Mouse (Mus musculus) forebrain, postnatal 0 days (tissue): ENCODE measurements around the gene Ankrd12. TPM values are rescaled to one million over a fixed set of nuclear protein-coding genes. Genes with fewer than 3 reads are reported as not detected.

Experiments
- ATAC-seq: fragments of 200-750 bp; cut with Nextera tagmentation; 2 replicates; pipeline ENCODE4 v1.8.0; 2017; ENCODE audit warnings: mild to moderate bottlenecking, moderate library complexity
- DNase-seq: peaks from one replicate; pipeline ENCODE4 v3.0.0-alpha.2; 2015
- H3K27ac ChIP-seq: fragments of 300-500 bp; sonication (generic); 2 replicates; pipeline ENCODE4 v1.5.1; 2014; ENCODE audit warnings: low read depth, mild to moderate bottlenecking, antibody characterized with exemption, low read length, moderate library complexity, mixed read lengths
- H3K27me3 ChIP-seq: fragments of 300-500 bp; sonication (generic); 2 replicates; pipeline ENCODE4 v1.6.1; 2014; ENCODE audit warnings: mild to moderate bottlenecking, low read length, mixed read lengths; ENCODE audit not compliant: insufficient read depth
- H3K36me3 ChIP-seq: fragments of 300-500 bp; sonication (generic); 2 replicates; pipeline ENCODE4 v1.6.1; 2014; ENCODE audit warnings: mild to moderate bottlenecking, moderate library complexity; ENCODE audit not compliant: insufficient read depth
- H3K4me1 ChIP-seq: fragments of 300-500 bp; sonication (generic); 2 replicates; pipeline ENCODE4 v1.6.1; 2014; ENCODE audit warnings: antibody characterized with exemption; ENCODE audit not compliant: insufficient read depth
- H3K4me2 ChIP-seq: fragments of 300-500 bp; sonication (generic); 2 replicates; pipeline ENCODE4 v1.6.1; 2014; ENCODE audit warnings: low read depth, mild to moderate bottlenecking, moderate library complexity
- H3K4me3 ChIP-seq: fragments of 300-500 bp; sonication (generic); 2 replicates; pipeline ENCODE4 v1.5.1; 2014; ENCODE audit warnings: low read depth, low read length, mixed read lengths
- H3K9ac ChIP-seq: fragments of 300-500 bp; sonication (generic); 2 replicates; pipeline ENCODE4 v1.6.1; 2014; ENCODE audit warnings: mild to moderate bottlenecking
- H3K9me3 ChIP-seq: fragments of 300-500 bp; sonication (generic); 2 replicates; pipeline ENCODE4 v1.6.1; 2016; ENCODE audit warnings: low read length
- CTCF ChIP-seq: sonication (generic); IDR thresholded peaks from 2 replicates; pipeline ENCODE4 v1.5.1; 2016; ENCODE audit warnings: antibody characterized with exemption, control low read depth, low read depth
- WGBS: fragments of 180-500 bp; shearing (Covaris S2); extraction: QIAGEN DNeasy Blood & Tissue Kit; methylation state at CpG from one replicate; pipeline ENCODE4 v1.1.7; 2014; 5-methylcytosine and 5-hydroxymethylcytosine counted together
- polyA plus RNA-seq: library from polyadenylated mRNA; unstranded; fragments of >200 nt; fragmentation: Nextera tagmentation; extraction: Ambion mirVana; gene quantifications from 2 replicates; pipeline ENCODE4 v1.2.1, GENCODE M21; 2015
- total RNA-seq: library from RNA; depleted of rRNA; stranded (reverse); fragments of >200 nt; gene quantifications from 2 replicates; pipeline ENCODE4 v1.2.3, GENCODE M21; 2014

Gene Ankrd12
- total and polyA plus RNA-seq, 2 experiments from 2014 or later: 74.7 to 207 TPM

GRCm38 (mm10) chr17:66101380-66102330 lies 24.8 kb upstream of the Ankrd12 start, which contains the start of gene Ndufv2:
Ndufv2 (minus strand) TSS chr17:66101559.
- DNase-seq (peak; percentile 99), ATAC-seq (peak; percentile 98)
- Histone ChIP-seq H3K4me1 (peaks cover 4% of the 10 kb centered on the region; the same call in 1 of the 2 replicates), H3K9me3 (no peaks in the 10 kb centered on the region), H3K27me3 (no peaks in the 10 kb centered on the region), H3K9ac (peak within 1 kb of the TSS; percentile 97), H3K36me3 (no peaks in the 10 kb centered on the region), H3K27ac (peak within 1 kb of the TSS; percentile 92), H3K4me3 (peak within 1 kb of the TSS; percentile 79), H3K4me2 (peak within 1 kb of the TSS; percentile 91)
- TF ChIP-seq CTCF: peak; percentile 91
- 4% methylated on average over 67 of the region's 67 CpGs for WGBS

- Histone ChIP-seq H3K27me3 (no peaks in the 10 kb centered on the region), H3K9ac (peak overlapping the region; percentile 97), H3K4me1 (peaks cover 4% of the 10 kb centered on the region; the same call in 1 of the 2 replicates), H3K4me2 (peak overlapping the region; percentile 91), H3K4me3 (peak overlapping the region; percentile 79), H3K9me3 (no peaks in the 10 kb centered on the region), H3K36me3 (no peaks in the 10 kb centered on the region), H3K27ac (peak overlapping the region; percentile 92)
- ATAC-seq (peak; percentile 38), DNase-seq (no peak)
- no peak for TF ChIP-seq CTCF
- WGBS: 2% methylated on average over 40 of the region's 41 CpGs
These were observed 23.9 kb upstream of the Ankrd12 start for GRCm38 (mm10) chr17:66100566-66101379.

GRCm38 (mm10) chr17:66092664-66093063 lies 15.8 kb upstream of the Ankrd12 start:
- no peak overlapping the region for H3K4me3 ChIP-seq
- no peak overlapping the region for H3K4me2 ChIP-seq
- H3K27ac ChIP-seq: no peak overlapping the region
- no peak for DNase-seq
- H3K27me3 ChIP-seq: no peaks in the 10 kb centered on the region
- WGBS: 83% methylated on average over 3 of the region's 3 CpGs
- H3K36me3 ChIP-seq: 0 out of 2 replicates have a peak, but pooled peaks cover 7% of the 10 kb centered on the region
- no peaks in the 10 kb centered on the region for H3K9me3 ChIP-seq
- no peak for ATAC-seq
- H3K4me1 ChIP-seq: no peaks in the 10 kb centered on the region
- no peak overlapping the region for H3K9ac ChIP-seq
- TF ChIP-seq CTCF: no peak

- ATAC-seq: no peak
- H3K36me3 ChIP-seq: peaks cover 10% of the 10 kb centered on the region; the same call in 1 of the 2 replicates
- 97% methylated on average over 2 of the region's 2 CpGs for WGBS
- H3K4me1 ChIP-seq: no peaks in the 10 kb centered on the region
- H3K4me3 ChIP-seq: no peak overlapping the region
- H3K27me3 ChIP-seq: no peaks in the 10 kb centered on the region
- DNase-seq: no peak
- TF ChIP-seq CTCF: no peak
- no peak overlapping the region for H3K27ac ChIP-seq
- H3K9me3 ChIP-seq: no peaks in the 10 kb centered on the region
- no peak overlapping the region for H3K4me2 ChIP-seq
- H3K9ac ChIP-seq: no peak overlapping the region
These were observed 15.2 kb upstream of the Ankrd12 start for GRCm38 (mm10) chr17:66092065-66092464.

- peaks cover 16% of the 10 kb centered on the region; the same call in 1 of the 2 replicates for H3K36me3 ChIP-seq
- no peak overlapping the region for H3K4me2 ChIP-seq
- no peaks in the 10 kb centered on the region for H3K4me1 ChIP-seq
- H3K9me3 ChIP-seq: no peaks in the 10 kb centered on the region
- no peak for TF ChIP-seq CTCF
- no peak overlapping the region for H3K27ac ChIP-seq
- ATAC-seq: no peak
- no peak overlapping the region for H3K9ac ChIP-seq
- no peak overlapping the region for H3K4me3 ChIP-seq
- 84% methylated on average over 2 of the region's 2 CpGs for WGBS
- no peak for DNase-seq
- no peaks in the 10 kb centered on the region for H3K27me3 ChIP-seq
These were observed 14.5 kb upstream of the Ankrd12 start for GRCm38 (mm10) chr17:66091392-66091791.

- Histone ChIP-seq H3K36me3 (peaks cover 22% of the 10 kb centered on the region), H3K9me3 (no peaks in the 10 kb centered on the region), H3K4me3 (no peak overlapping the region), H3K9ac (no peak overlapping the region), H3K27ac (no peak overlapping the region), H3K4me1 (no peaks in the 10 kb centered on the region), H3K4me2 (no peak overlapping the region), H3K27me3 (no peaks in the 10 kb centered on the region)
- no peak for TF ChIP-seq CTCF
- DNase-seq (no peak), ATAC-seq (no peak)
These were observed 13.4 kb upstream of the Ankrd12 start for GRCm38 (mm10) chr17:66090251-66090650.
